Mouse (Mus musculus) neural tube, embryonic 11.5 days (tissue): ENCODE results near the gene Wdr46. TPM values are rescaled to one million over a fixed set of nuclear protein-coding genes. Genes with fewer than 3 reads are reported as not detected.
"Not testable (repeated sequence)": the region's sequence is repeated elsewhere in the genome, so short reads cannot be mapped to it uniquely, and the experiment has no call there.

Experiments used
- ATAC-seq: fragments of 200-750 bp; cut with Nextera tagmentation; 2 replicates; pipeline ENCODE4 v1.8.0; 2017; ENCODE audit warnings: moderate number of reproducible peaks, mild to moderate bottlenecking, moderate TSS enrichment, moderate library complexity; ENCODE audit not compliant: insufficient read depth, low FRiP score, low TSS enrichment
- DNase-seq: peaks from one replicate; pipeline ENCODE4 v3.0.0-alpha.2; 2015; ENCODE audit warnings: low spot score
- H3K27ac ChIP-seq: fragments of 300-500 bp; sonication (generic); 2 replicates; pipeline ENCODE4 v1.5.1; 2014; ENCODE audit warnings: low read depth, mild to moderate bottlenecking, low read length
- H3K27me3 ChIP-seq: fragments of 300-500 bp; sonication (generic); 2 replicates; pipeline ENCODE4 v1.6.1; 2014; ENCODE audit warnings: mild to moderate bottlenecking, low read length, mixed read lengths; ENCODE audit not compliant: control insufficient read depth, insufficient read depth
- H3K36me3 ChIP-seq: fragments of 300-500 bp; sonication (generic); 2 replicates; pipeline ENCODE4 v1.6.1; 2014; ENCODE audit warnings: mild to moderate bottlenecking, low read length, moderate library complexity, mixed read lengths; ENCODE audit not compliant: control insufficient read depth, insufficient read depth
- H3K4me1 ChIP-seq: fragments of 300-500 bp; sonication (generic); 2 replicates; pipeline ENCODE4 v1.6.1; 2014; ENCODE audit warnings: low read length, mixed read lengths; ENCODE audit not compliant: control insufficient read depth, insufficient read depth
- H3K4me2 ChIP-seq: fragments of 300-500 bp; sonication (generic); 2 replicates; pipeline ENCODE4 v1.6.1; 2014; ENCODE audit warnings: low read depth, mild to moderate bottlenecking, moderate library complexity
- H3K4me3 ChIP-seq: fragments of 300-500 bp; sonication (generic); 2 replicates; pipeline ENCODE4 v1.5.1; 2014; ENCODE audit warnings: low read depth, low read length
- H3K9ac ChIP-seq: fragments of 300-500 bp; sonication (generic); 2 replicates; pipeline ENCODE4 v1.6.1; 2014; ENCODE audit warnings: mild to moderate bottlenecking, low read length
- H3K9me3 ChIP-seq: fragments of 300-500 bp; sonication (generic); 2 replicates; pipeline ENCODE4 v1.6.1; 2016; ENCODE audit warnings: low read length; ENCODE audit not compliant: control insufficient read depth
- WGBS: fragments of 180-500 bp; shearing (Covaris S2); extraction: QIAGEN DNeasy Blood & Tissue Kit; methylation state at CpG from one replicate; pipeline ENCODE4 v1.1.7; 2014; 5-methylcytosine and 5-hydroxymethylcytosine counted together
- polyA plus RNA-seq: library from polyadenylated mRNA; unstranded; fragments of >200 nt; fragmentation: Nextera tagmentation; extraction: Ambion mirVana; gene quantifications from 2 replicates; pipeline ENCODE4 v1.2.1, GENCODE M21; 2014

Wdr46 gene
- polyA plus RNA-seq, 1 experiment from 2014 or later = 29.5 TPM

- Histone ChIP-seq H3K4me3 (no peak overlapping the region), H3K9ac (no peak overlapping the region)
Measured at GRCm38 (mm10) chr17:33900281-33900988, 40.0 kb upstream of the Wdr46 start.

GRCm38 (mm10) chr17:33900989-33901314, 39.5 kb upstream of the Wdr46 start:
- Histone ChIP-seq H3K9ac (no peak overlapping the region), H3K9me3 (no peaks in the 10 kb centered on the region), H3K4me2 (no peak overlapping the region), H3K4me1 (no peaks in the 10 kb centered on the region), H3K27ac (no peak overlapping the region), H3K27me3 (no peaks in the 10 kb centered on the region), H3K4me3 (no peak overlapping the region), H3K36me3 (no peaks in the 10 kb centered on the region)
- WGBS = 88% methylated on average over 4 of the region's 4 CpGs
- no peak for ATAC-seq
- DNase-seq = no peak

More at GRCm38 (mm10) chr17:33900281-33900988, 40.0 kb upstream of the Wdr46 start:
- no peak for DNase-seq
- H3K36me3 ChIP-seq = no peaks in the 10 kb centered on the region
- H3K4me2 ChIP-seq = no peak overlapping the region
- no peaks in the 10 kb centered on the region for H3K9me3 ChIP-seq
- no peak for ATAC-seq
- no peaks in the 10 kb centered on the region for H3K27me3 ChIP-seq
- H3K27ac ChIP-seq = no peak overlapping the region
- no peaks in the 10 kb centered on the region for H3K4me1 ChIP-seq
- 80% methylated on average over 7 of the region's 7 CpGs for WGBS

GRCm38 (mm10) chr17:33901653-33902052, 38.8 kb upstream of the Wdr46 start:
- no peaks in the 10 kb centered on the region for H3K4me1 ChIP-seq
- DNase-seq (no peak), ATAC-seq (no peak)
- no peaks in the 10 kb centered on the region for H3K27me3 ChIP-seq
- H3K36me3 ChIP-seq = no peaks in the 10 kb centered on the region
- H3K27ac ChIP-seq = no peak overlapping the region
- H3K4me3 ChIP-seq = no peak overlapping the region
- WGBS = 68% methylated on average over 4 of the region's 4 CpGs
- no peak overlapping the region for H3K4me2 ChIP-seq
- H3K9ac ChIP-seq = no peak overlapping the region
- no peaks in the 10 kb centered on the region for H3K9me3 ChIP-seq

GRCm38 (mm10) chr17:33902079-33902478, 38.4 kb upstream of the Wdr46 start:
- H3K27ac ChIP-seq = no peak overlapping the region
- no peak overlapping the region for H3K4me3 ChIP-seq
- no peaks in the 10 kb centered on the region for H3K9me3 ChIP-seq
- no peak overlapping the region for H3K4me2 ChIP-seq
- ATAC-seq (no peak), DNase-seq (no peak)
- no peak overlapping the region for H3K9ac ChIP-seq
- H3K36me3 ChIP-seq = no peaks in the 10 kb centered on the region
- WGBS = 50% methylated on average over 4 of the region's 4 CpGs
- H3K27me3 ChIP-seq = no peaks in the 10 kb centered on the region
- H3K4me1 ChIP-seq = no peaks in the 10 kb centered on the region

GRCm38 (mm10) chr17:33902491-33902890, 38.0 kb upstream of the Wdr46 start:
- 85% methylated on average over 7 of the region's 7 CpGs for WGBS

GRCm38 (mm10) chr17:33903911-33904651, 36.4 kb upstream of the Wdr46 start:
- 70% methylated on average over 6 of the region's 6 CpGs for WGBS

More at GRCm38 (mm10) chr17:33902491-33902890, 38.0 kb upstream of the Wdr46 start:
- no peaks in the 10 kb centered on the region for H3K27me3 ChIP-seq
- no peak overlapping the region for H3K9ac ChIP-seq
- H3K4me3 ChIP-seq = no peak overlapping the region
- DNase-seq (no peak), ATAC-seq (no peak)
- no peaks in the 10 kb centered on the region for H3K4me1 ChIP-seq
- no peaks in the 10 kb centered on the region for H3K9me3 ChIP-seq
- no peaks in the 10 kb centered on the region for H3K36me3 ChIP-seq
- no peak overlapping the region for H3K4me2 ChIP-seq
- H3K27ac ChIP-seq = no peak overlapping the region

GRCm38 (mm10) chr17:33904835-33905234, 35.6 kb upstream of the Wdr46 start, which contains the start of gene Platr17:
Gene Platr17 (plus strand): TSS chr17:33905135.
- H3K27ac ChIP-seq, ATAC-seq, DNase-seq, H3K36me3 ChIP-seq, H3K9me3 ChIP-seq, H3K27me3 ChIP-seq, H3K9ac ChIP-seq, H3K4me3 ChIP-seq, H3K4me1 ChIP-seq, H3K4me2 ChIP-seq: not testable (repeated sequence)
- WGBS = 32% methylated on average over 2 of the region's 4 CpGs

More at GRCm38 (mm10) chr17:33903911-33904651, 36.4 kb upstream of the Wdr46 start:
- not testable (repeated sequence) for H3K9me3 ChIP-seq, ATAC-seq, H3K9ac ChIP-seq, H3K36me3 ChIP-seq, H3K4me3 ChIP-seq, DNase-seq, H3K4me1 ChIP-seq, H3K4me2 ChIP-seq, H3K27me3 ChIP-seq, H3K27ac ChIP-seq

- Histone ChIP-seq H3K27ac (peak overlapping the region; percentile 85), H3K9me3 (no peaks in the 10 kb centered on the region), H3K9ac (peak overlapping the region; percentile 52), H3K27me3 (no peaks in the 10 kb centered on the region), H3K36me3 (peaks cover 16% of the 10 kb centered on the region), H3K4me2 (peak overlapping the region; percentile 68), H3K4me3 (peak overlapping the region; percentile 85), H3K4me1 (peaks cover 15% of the 10 kb centered on the region)
- DNase-seq (peak; percentile 24), ATAC-seq (peak; percentile 48; the same call in 1 of the 2 replicates)
- under 1% methylated on average over 43 of the region's 44 CpGs for WGBS
Measured at GRCm38 (mm10) chr17:33908331-33909076, 32.0 kb upstream of the Wdr46 start.
